Mouse (Mus musculus) heart, embryonic 15.5 days (tissue): ENCODE data around the gene Cngb1. TPM values are rescaled to one million over a fixed set of nuclear protein-coding genes. Genes with fewer than 3 reads are reported as not detected.
"Not testable (repeated sequence)": the region's sequence is repeated elsewhere in the genome, so short reads cannot be mapped to it uniquely, and the experiment has no call there.

ENCODE experiments used
- ATAC-seq: fragments of 200-750 bp; cut with Nextera tagmentation; replicated peaks from 2 replicates; pipeline ENCODE4 v1.8.0; 2017; ENCODE audit warnings: low read depth, moderate TSS enrichment; ENCODE audit not compliant: insufficient number of reproducible peaks, insufficient read depth, low FRiP score
- H3K27ac ChIP-seq: fragments of 300-500 bp; sonication (generic); 2 replicates; pipeline ENCODE4 v1.5.1; 2015; ENCODE audit warnings: mild to moderate bottlenecking, inconsistent platforms
- H3K27me3 ChIP-seq: fragments of 300-500 bp; sonication (generic); 2 replicates; pipeline ENCODE4 v1.6.1; 2015; ENCODE audit warnings: inconsistent platforms
- H3K36me3 ChIP-seq: fragments of 300-500 bp; sonication (generic); 2 replicates; pipeline ENCODE4 v1.6.1; 2015; ENCODE audit warnings: mild to moderate bottlenecking, inconsistent platforms
- H3K4me1 ChIP-seq: fragments of 300-500 bp; sonication (generic); replicated peaks from 2 replicates; pipeline ENCODE4 v1.6.1; 2015; ENCODE audit warnings: inconsistent platforms
- H3K4me2 ChIP-seq: fragments of 300-500 bp; sonication (generic); 2 replicates; pipeline ENCODE4 v1.6.1; 2015; ENCODE audit warnings: inconsistent platforms, mild to moderate bottlenecking, moderate library complexity
- H3K4me3 ChIP-seq: fragments of 300-500 bp; sonication (generic); 2 replicates; pipeline ENCODE4 v1.5.1; 2015; ENCODE audit warnings: mild to moderate bottlenecking, inconsistent platforms
- H3K9ac ChIP-seq: fragments of 300-500 bp; sonication (generic); 2 replicates; pipeline ENCODE4 v1.6.1; 2015; ENCODE audit warnings: mild to moderate bottlenecking, inconsistent platforms
- H3K9me3 ChIP-seq: fragments of 300-500 bp; sonication (generic); replicated peaks from 2 replicates; pipeline ENCODE4 v1.6.1; 2016; ENCODE audit warnings: inconsistent platforms
- WGBS: fragments of 180-500 bp; shearing (Covaris S2); methylation state at CpG from one replicate; pipeline ENCODE4 v1.1.7; 2015; ENCODE audit warnings: mixed read lengths; 5-methylcytosine and 5-hydroxymethylcytosine counted together
- polyA plus RNA-seq: library from polyadenylated mRNA; unstranded; fragments of >200 nt; fragmentation: Nextera tagmentation; extraction: Ambion mirVana; gene quantifications from 2 replicates; pipeline ENCODE4 v1.2.1, GENCODE M21; 2015

Gene Cngb1
- polyA plus RNA-seq, 1 experiment from 2014 or later: 0.49 TPM

GRCm38 (mm10) chr8:95243853-95244252 lies 62.5 kb downstream of the Cngb1 start:
- no peaks in the 10 kb centered on the region for H3K9me3 ChIP-seq
- H3K4me1 ChIP-seq: peaks cover 22% of the 10 kb centered on the region
- no peak overlapping the region for H3K4me3 ChIP-seq
- no peak overlapping the region for H3K9ac ChIP-seq
- WGBS: 81% methylated on average over 4 of the region's 4 CpGs
- H3K27me3 ChIP-seq: no peaks in the 10 kb centered on the region
- ATAC-seq: no peak
- H3K27ac ChIP-seq: no peak overlapping the region
- no peaks in the 10 kb centered on the region for H3K36me3 ChIP-seq
- H3K4me2 ChIP-seq: no peak overlapping the region

GRCm38 (mm10) chr8:95242826-95243571 lies 63.4 kb downstream of the Cngb1 start:
- Histone ChIP-seq H3K36me3 (no peaks in the 10 kb centered on the region), H3K9ac (no peak overlapping the region), H3K9me3 (no peaks in the 10 kb centered on the region), H3K27me3 (no peaks in the 10 kb centered on the region), H3K4me3 (no peak overlapping the region), H3K27ac (no peak overlapping the region), H3K4me2 (no peak overlapping the region), H3K4me1 (peaks cover 22% of the 10 kb centered on the region)
- WGBS: 35% methylated on average over 12 of the region's 12 CpGs
- no peak for ATAC-seq

GRCm38 (mm10) chr8:95242099-95242825 lies 64.1 kb downstream of the Cngb1 start:
- H3K9ac ChIP-seq: no peak overlapping the region
- no peak for ATAC-seq
- peaks cover 22% of the 10 kb centered on the region for H3K4me1 ChIP-seq
- 87% methylated on average over 26 of the region's 26 CpGs for WGBS
- no peak overlapping the region for H3K4me2 ChIP-seq
- H3K4me3 ChIP-seq: no peak overlapping the region
- no peak overlapping the region for H3K27ac ChIP-seq
- H3K9me3 ChIP-seq: no peaks in the 10 kb centered on the region
- no peaks in the 10 kb centered on the region for H3K27me3 ChIP-seq
- no peaks in the 10 kb centered on the region for H3K36me3 ChIP-seq

DNA sequence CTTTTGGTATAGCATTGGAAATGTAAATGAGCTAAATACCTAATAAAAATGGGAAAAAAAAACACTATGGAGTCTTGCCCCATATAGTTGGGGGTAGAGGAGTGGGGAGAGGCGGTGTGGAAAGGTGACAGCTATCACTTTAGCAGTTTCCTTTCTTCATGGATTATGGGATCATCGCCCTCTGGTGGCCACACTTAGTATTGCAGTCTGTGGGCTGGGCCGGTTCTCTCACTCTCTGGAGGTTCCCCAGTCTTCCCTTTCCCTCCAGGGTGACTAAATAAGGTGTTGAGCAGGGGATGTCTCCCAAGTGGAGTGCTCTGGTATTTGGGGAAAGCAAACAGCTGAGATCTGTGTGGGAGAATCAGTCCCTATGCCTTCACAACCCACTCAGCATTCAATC lies 70.7 kb downstream of the Cngb1 start:
- Histone ChIP-seq H3K36me3 (no peaks in the 10 kb centered on the region), H3K4me1 (no peaks in the 10 kb centered on the region), H3K4me2 (no peak overlapping the region), H3K4me3 (no peak overlapping the region), H3K27ac (no peak overlapping the region), H3K9me3 (no peaks in the 10 kb centered on the region), H3K9ac (no peak overlapping the region), H3K27me3 (no peaks in the 10 kb centered on the region)
- 1% methylated on average over 3 of the region's 3 CpGs for WGBS
- no peak for ATAC-seq

- H3K4me3 ChIP-seq, H3K9me3 ChIP-seq, H3K4me2 ChIP-seq, H3K36me3 ChIP-seq, H3K27ac ChIP-seq, H3K9ac ChIP-seq, ATAC-seq, H3K27me3 ChIP-seq: not testable (repeated sequence)
- H3K4me1 ChIP-seq: peaks cover 16% of the 10 kb centered on the region
- 83% methylated on average over 9 of the region's 9 CpGs for WGBS
Measured at GRCm38 (mm10) chr8:95230086-95230485, 76.3 kb downstream of the Cngb1 start.

DNA sequence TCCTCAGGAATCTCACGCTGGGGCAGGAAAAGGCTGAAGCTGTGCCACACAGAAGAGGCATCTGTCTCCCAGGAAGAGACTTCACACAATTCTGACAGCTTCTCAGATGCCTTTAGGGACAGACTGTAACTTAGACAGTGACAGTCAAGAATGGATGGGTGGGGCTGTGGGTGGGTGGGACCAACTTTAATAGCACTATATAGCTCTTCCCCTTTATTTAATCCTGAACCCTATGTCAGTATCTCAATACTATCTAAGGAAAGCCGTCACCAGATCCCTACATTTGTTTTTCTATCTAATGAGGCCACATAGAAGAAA lies 79.3 kb downstream of the Cngb1 start:
- H3K4me2 ChIP-seq: no peak overlapping the region
- no peak overlapping the region for H3K4me3 ChIP-seq
- no peaks in the 10 kb centered on the region for H3K27me3 ChIP-seq
- H3K9ac ChIP-seq: no peak overlapping the region
- WGBS: 16% methylated on average over 2 of the region's 2 CpGs
- H3K9me3 ChIP-seq: no peaks in the 10 kb centered on the region
- no peaks in the 10 kb centered on the region for H3K36me3 ChIP-seq
- no peak for ATAC-seq
- H3K27ac ChIP-seq: peak overlapping the region; percentile 54
- peaks cover 16% of the 10 kb centered on the region for H3K4me1 ChIP-seq

GRCm38 (mm10) chr8:95226251-95227150 lies 79.9 kb downstream of the Cngb1 start:
- WGBS: 35% methylated on average over 7 of the region's 7 CpGs
- ATAC-seq: no peak
- no peak overlapping the region for H3K4me2 ChIP-seq

GRCm38 (mm10) chr8:95223969-95224368 lies 82.4 kb downstream of the Cngb1 start:
- Histone ChIP-seq H3K36me3 (no peaks in the 10 kb centered on the region), H3K4me3 (no peak overlapping the region), H3K9me3 (no peaks in the 10 kb centered on the region), H3K9ac (no peak overlapping the region), H3K4me1 (peaks cover 21% of the 10 kb centered on the region), H3K27ac (no peak overlapping the region), H3K4me2 (no peak overlapping the region), H3K27me3 (no peaks in the 10 kb centered on the region)
- 91% methylated on average over 5 of the region's 5 CpGs for WGBS
- no peak for ATAC-seq

More at GRCm38 (mm10) chr8:95226251-95227150, 79.9 kb downstream of the Cngb1 start:
- Histone ChIP-seq H3K9me3 (no peaks in the 10 kb centered on the region), H3K27ac (peak overlapping the region; percentile 54), H3K27me3 (no peaks in the 10 kb centered on the region), H3K4me1 (peaks cover 16% of the 10 kb centered on the region), H3K4me3 (no peak overlapping the region), H3K36me3 (no peaks in the 10 kb centered on the region), H3K9ac (no peak overlapping the region)

DNA sequence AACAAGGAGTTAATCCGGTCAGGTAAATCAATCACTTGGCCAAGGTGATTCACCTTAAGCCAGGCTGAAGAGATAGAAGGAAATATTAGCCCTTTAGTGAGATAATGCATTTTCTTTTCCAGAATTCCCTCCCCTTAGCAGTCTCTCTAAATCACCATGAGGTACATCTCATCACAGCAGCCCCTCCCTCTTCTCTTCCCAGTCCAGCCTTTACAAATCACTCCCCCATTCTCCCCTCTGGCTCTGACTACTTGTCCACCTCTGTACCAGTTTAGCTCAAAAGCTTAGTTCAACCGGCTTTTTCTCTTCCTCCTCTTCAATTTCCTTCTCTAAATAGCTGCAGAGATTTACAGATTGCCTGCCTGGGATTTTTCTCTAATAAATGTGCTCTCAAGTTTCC lies 85.3 kb downstream of the Cngb1 start:
- 16% methylated on average over 2 of the region's 2 CpGs for WGBS
- peaks cover 6% of the 10 kb centered on the region; the same call in 1 of the 2 replicates for H3K4me1 ChIP-seq
- no peak overlapping the region for H3K4me3 ChIP-seq
- no peaks in the 10 kb centered on the region for H3K36me3 ChIP-seq
- H3K9me3 ChIP-seq: no peaks in the 10 kb centered on the region
- no peak overlapping the region for H3K4me2 ChIP-seq
- no peak for ATAC-seq
- H3K27ac ChIP-seq: no peak overlapping the region
- no peaks in the 10 kb centered on the region for H3K27me3 ChIP-seq
- H3K9ac ChIP-seq: no peak overlapping the region

DNA sequence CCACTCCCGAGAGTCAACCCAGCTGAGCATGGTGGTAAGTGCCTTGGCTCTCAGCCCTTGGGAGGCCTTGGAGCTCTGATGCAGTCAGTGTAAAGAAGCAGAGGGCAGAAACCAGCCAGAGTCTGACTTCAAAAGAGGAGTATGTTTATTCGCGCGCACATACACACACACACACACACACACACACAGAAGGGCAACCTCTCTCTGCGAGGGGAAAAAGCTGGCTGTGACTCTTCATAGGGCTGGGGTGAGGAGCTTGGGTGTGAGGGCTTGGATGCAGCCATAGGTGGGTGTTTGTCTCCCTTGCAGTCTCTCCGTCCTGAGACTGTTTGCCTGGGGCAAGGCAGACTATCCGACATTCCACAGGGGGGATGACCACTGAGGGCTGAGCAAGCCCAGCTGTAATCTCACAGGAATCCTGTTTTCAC lies 85.8 kb downstream of the Cngb1 start:
- Histone ChIP-seq H3K27me3 (no peaks in the 10 kb centered on the region), H3K9me3 (no peaks in the 10 kb centered on the region), H3K27ac (no peak overlapping the region), H3K36me3 (no peaks in the 10 kb centered on the region), H3K4me2 (no peak overlapping the region), H3K9ac (no peak overlapping the region), H3K4me3 (no peak overlapping the region), H3K4me1 (peaks cover 5% of the 10 kb centered on the region; the same call in 1 of the 2 replicates)
- WGBS: 43% methylated on average over 7 of the region's 7 CpGs
- no peak for ATAC-seq

GRCm38 (mm10) chr8:95219623-95220022 lies 86.8 kb downstream of the Cngb1 start:
- Histone ChIP-seq H3K4me3 (no peak overlapping the region), H3K4me1 (peaks cover 13% of the 10 kb centered on the region), H3K9ac (no peak overlapping the region), H3K4me2 (no peak overlapping the region), H3K36me3 (no peaks in the 10 kb centered on the region), H3K27me3 (no peaks in the 10 kb centered on the region), H3K27ac (no peak overlapping the region), H3K9me3 (no peaks in the 10 kb centered on the region)
- no peak for ATAC-seq
- WGBS: 87% methylated on average over 8 of the region's 8 CpGs
